Mouse (Mus musculus) thymus, adult 2 months (tissue): ENCODE data around the gene Ptpdc1. TPM values are rescaled to one million over a fixed set of nuclear protein-coding genes. Genes with fewer than 3 reads are reported as not detected.

Experiments
- DNase-seq: peaks from one replicate; pipeline ENCODE4 v3.0.0; 2021
- H3K27ac ChIP-seq: fragments of 200-500 bp; 2 replicates; pipeline ENCODE4 v1.5.1; 2012; ENCODE audit warnings: low read length, control low read depth; ENCODE audit not compliant: control insufficient read depth, insufficient read depth
- H3K27me3 ChIP-seq: fragments of 200-500 bp; 2 replicates; pipeline ENCODE4 v1.6.1; 2012; ENCODE audit warnings: mild to moderate bottlenecking, low read length, moderate library complexity, mixed read lengths; ENCODE audit not compliant: control insufficient read depth, insufficient read depth
- H3K36me3 ChIP-seq: fragments of 200-500 bp; 2 replicates; pipeline ENCODE4 v1.6.1; 2012; ENCODE audit warnings: mild to moderate bottlenecking, low read length, moderate library complexity; ENCODE audit not compliant: control insufficient read depth, insufficient read depth
- H3K4me1 ChIP-seq: fragments of 200-500 bp; replicated peaks from 2 replicates; pipeline ENCODE4 v1.6.1; 2012; ENCODE audit warnings: low read length; ENCODE audit not compliant: control insufficient read depth, insufficient read depth
- H3K4me3 ChIP-seq: fragments of 200-500 bp; 2 replicates; pipeline ENCODE4 v1.5.1; 2012; ENCODE audit warnings: mild to moderate bottlenecking, low read length, control low read depth, moderate library complexity; ENCODE audit not compliant: control insufficient read depth, insufficient read depth
- CTCF ChIP-seq: fragments of 200-500 bp; IDR thresholded peaks from 2 replicates; pipeline ENCODE4 v1.5.1; 2012; ENCODE audit warnings: mild to moderate bottlenecking, control low read depth, low read length, moderate library complexity, borderline replicate concordance; ENCODE audit not compliant: control insufficient read depth, poor library complexity, insufficient read depth; ENCODE audit errors: extremely low read depth
- POLR2A ChIP-seq: fragments of 200-500 bp; IDR thresholded peaks from 2 replicates; pipeline ENCODE4 v1.6.1; 2012; ENCODE audit warnings: mild to moderate bottlenecking, low read length, control low read depth, moderate library complexity; ENCODE audit not compliant: control insufficient read depth, poor library complexity, insufficient read depth; ENCODE audit errors: extremely low read depth
- WGBS: fragments of 180-500 bp; shearing (Covaris S2); methylation state at CpG from one replicate; pipeline ENCODE4 v1.1.7; 2018; 5-methylcytosine and 5-hydroxymethylcytosine counted together
- polyA plus RNA-seq: library from polyadenylated mRNA; depleted of rRNA; stranded (reverse); fragments of >200 nt; gene quantifications from 2 replicates; pipeline ENCODE4 v1.2.3, GENCODE M21; 2012

Ptpdc1 gene
- polyA plus RNA-seq, 1 experiment, result 1.1 TPM

- H3K36me3 ChIP-seq, result no peaks in the 10 kb centered on the region
- H3K27ac ChIP-seq, result no peak overlapping the region
- H3K4me3 ChIP-seq, result no peak overlapping the region
- no peaks in the 10 kb centered on the region for H3K27me3 ChIP-seq
- TF ChIP-seq POLR2A (no peak), CTCF (no peak)
- DNase-seq, result no peak
- 96% methylated on average over 5 of the region's 5 CpGs for WGBS
- peaks cover 5% of the 10 kb centered on the region for H3K4me1 ChIP-seq
These were observed 60.4 kb downstream of the Ptpdc1 start for GRCm38 (mm10) chr13:48564881-48565600.

- Histone ChIP-seq H3K4me3 (no peak overlapping the region), H3K4me1 (peaks cover 5% of the 10 kb centered on the region), H3K27me3 (no peaks in the 10 kb centered on the region), H3K36me3 (no peaks in the 10 kb centered on the region), H3K27ac (no peak overlapping the region)
- DNase-seq, result no peak
- WGBS, result 93% methylated on average over 5 of the region's 5 CpGs
- TF ChIP-seq POLR2A, result no peak
- TF ChIP-seq CTCF, result no peak
These were observed 63.1 kb downstream of the Ptpdc1 start for GRCm38 (mm10) chr13:48562336-48562735.

- no peak for DNase-seq
- TF ChIP-seq CTCF, result no peak
- TF ChIP-seq POLR2A, result no peak
- Histone ChIP-seq H3K27me3 (no peaks in the 10 kb centered on the region), H3K4me3 (no peak overlapping the region), H3K36me3 (no peaks in the 10 kb centered on the region), H3K27ac (no peak overlapping the region), H3K4me1 (peaks cover 5% of the 10 kb centered on the region)
- 94% methylated on average over 2 of the region's 2 CpGs for WGBS
These were observed 64.0 kb downstream of the Ptpdc1 start for GRCm38 (mm10) chr13:48561481-48561880.

GRCm38 (mm10) chr13:48555976-48556375 lies 69.5 kb downstream of the Ptpdc1 start:
- peaks cover 6% of the 10 kb centered on the region for H3K4me1 ChIP-seq
- 28% methylated on average over 1 of the region's 1 CpGs for WGBS
- no peak for DNase-seq
- no peaks in the 10 kb centered on the region for H3K36me3 ChIP-seq
- TF ChIP-seq POLR2A (no peak), CTCF (no peak)
- H3K27ac ChIP-seq, result no peak overlapping the region
- H3K27me3 ChIP-seq, result no peaks in the 10 kb centered on the region
- no peak overlapping the region for H3K4me3 ChIP-seq

GRCm38 (mm10) chr13:48554552-48554951 lies 70.9 kb downstream of the Ptpdc1 start:
- no peaks in the 10 kb centered on the region for H3K27me3 ChIP-seq
- no peak for DNase-seq
- peaks cover 6% of the 10 kb centered on the region for H3K4me1 ChIP-seq
- no peak for TF ChIP-seq POLR2A
- no peak for TF ChIP-seq CTCF
- H3K36me3 ChIP-seq, result no peaks in the 10 kb centered on the region
- WGBS, result 100% methylated on average over 1 of the region's 1 CpGs
- no peak overlapping the region for H3K27ac ChIP-seq
- H3K4me3 ChIP-seq, result no peak overlapping the region

- DNase-seq, result no peak
- WGBS, result 96% methylated on average over 5 of the region's 5 CpGs
- Histone ChIP-seq H3K4me3 (no peak overlapping the region), H3K27me3 (no peaks in the 10 kb centered on the region), H3K36me3 (no peaks in the 10 kb centered on the region), H3K27ac (no peak overlapping the region), H3K4me1 (peaks cover 6% of the 10 kb centered on the region)
- TF ChIP-seq CTCF (no peak), POLR2A (no peak)
These were observed 72.0 kb downstream of the Ptpdc1 start for GRCm38 (mm10) chr13:48553511-48553910.
